Mouse (Mus musculus): Measurements from ENCODE around the gene Abhd16b. TPM values are rescaled to one million over a fixed set of nuclear protein-coding genes. Genes with fewer than 3 reads are reported as not detected.
A peak's percentile ranks its signal among the peaks of the same experiment; 100 is the strongest.
"Not testable (repeated sequence)": the region's sequence is repeated elsewhere in the genome, so short reads cannot be mapped to it uniquely, and the experiment has no call there.

Gene Abhd16b
- polyA plus RNA-seq, 1 experiment from 2014 or later: 0.09 TPM

DNA sequence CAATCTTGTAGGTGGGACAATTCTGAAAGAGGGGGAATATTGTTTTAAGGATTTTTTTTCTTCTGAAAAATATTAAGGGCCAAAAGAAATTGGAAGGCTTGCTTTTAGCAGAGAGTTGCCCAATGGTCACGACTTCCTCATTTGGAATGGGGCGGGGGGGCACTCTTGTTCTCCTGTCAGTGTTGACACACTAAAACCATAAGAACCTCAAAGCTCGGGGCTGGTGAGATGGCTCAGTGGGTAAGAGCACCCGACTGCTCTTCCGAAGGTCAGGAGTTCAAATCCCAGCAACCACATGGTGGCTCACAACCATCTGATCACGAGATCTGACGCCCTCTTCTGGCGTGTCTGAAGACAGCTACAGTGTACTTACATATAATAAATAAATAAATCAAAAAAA lies 2.8 kb downstream of the Abhd16b start:
- not testable (repeated sequence) for H3K27me3 ChIP-seq (ENCODE audit: control insufficient read depth, insufficient read depth, low read length); H3K27ac ChIP-seq (ENCODE audit: low read depth, low read length); H3K4me2 ChIP-seq (replicated peaks; ENCODE audit: low read depth, low read length); DNase-seq (ENCODE audit: low spot score); ATAC-seq (ENCODE audit: low FRiP score); H3K4me3 ChIP-seq (ENCODE audit: low read depth, low read length); H3K36me3 ChIP-seq (ENCODE audit: control insufficient read depth, insufficient read depth, low read length); H3K9ac ChIP-seq (ENCODE audit: low read depth, low read length); H3K9me3 ChIP-seq (ENCODE audit: control insufficient read depth, low read length); H3K4me1 ChIP-seq (replicated peaks; ENCODE audit: control insufficient read depth, insufficient read depth, low read length)
- 66% methylated on average over 8 of the region's 8 CpGs for WGBS

GRCm38 (mm10) chr2:181496281-181496680 lies 3.3 kb downstream of the Abhd16b start:
- Histone ChIP-seq H3K9ac (ENCODE audit: low read depth, low read length) (peak overlapping the region; percentile 21; the same call in 1 of the 2 replicates), H3K4me2 (replicated peaks; ENCODE audit: low read depth, low read length) (peak overlapping the region; percentile 48), H3K36me3 (ENCODE audit: control insufficient read depth, insufficient read depth, low read length) (peaks cover 2% of the 10 kb centered on the region; the same call in 1 of the 2 replicates), H3K9me3 (ENCODE audit: control insufficient read depth, low read length) (no peaks in the 10 kb centered on the region), H3K4me1 (replicated peaks; ENCODE audit: control insufficient read depth, insufficient read depth, low read length) (no peaks in the 10 kb centered on the region; the same call in 1 of the 2 replicates), H3K27me3 (ENCODE audit: control insufficient read depth, insufficient read depth, low read length) (no peaks in the 10 kb centered on the region), H3K4me3 (ENCODE audit: low read depth, low read length) (peak overlapping the region; percentile 97), H3K27ac (ENCODE audit: low read depth, low read length) (peak overlapping the region; percentile 55; the same call in 1 of the 2 replicates)
- 12% methylated on average over 8 of the region's 8 CpGs for WGBS
- ATAC-seq (ENCODE audit: low FRiP score) (peak; percentile 59), DNase-seq (ENCODE audit: low spot score) (peak; percentile 77)

- Histone ChIP-seq H3K4me1 (replicated peaks; ENCODE audit: control insufficient read depth, insufficient read depth, low read length) (no peaks in the 10 kb centered on the region; the same call in 1 of the 2 replicates), H3K9me3 (ENCODE audit: control insufficient read depth, low read length) (no peaks in the 10 kb centered on the region), H3K27me3 (ENCODE audit: control insufficient read depth, insufficient read depth, low read length) (no peaks in the 10 kb centered on the region), H3K9ac (ENCODE audit: low read depth, low read length) (peak within 1 kb of the TSS; percentile 97), H3K27ac (ENCODE audit: low read depth, low read length) (peak within 1 kb of the TSS; percentile 86), H3K4me2 (replicated peaks; ENCODE audit: low read depth, low read length) (peak within 1 kb of the TSS; percentile 94), H3K4me3 (ENCODE audit: low read depth, low read length) (peak within 1 kb of the TSS; percentile 97), H3K36me3 (ENCODE audit: control insufficient read depth, insufficient read depth, low read length) (peaks cover 3% of the 10 kb centered on the region; the same call in 1 of the 2 replicates)
- DNase-seq (ENCODE audit: low spot score) (peak; percentile 95), ATAC-seq (ENCODE audit: low FRiP score) (peak; percentile 97)
- under 1% methylated on average over 45 of the region's 46 CpGs for WGBS
Observed at GRCm38 (mm10) chr2:181496831-181497547, 4.0 kb downstream of the Abhd16b start, which contains the start of gene Tpd52l2. TSS of gene Tpd52l2 (plus strand) at chr2:181497142.

- Histone ChIP-seq H3K27me3 (ENCODE audit: control insufficient read depth, insufficient read depth, low read length) (no peaks in the 10 kb centered on the region), H3K9ac (ENCODE audit: low read depth, low read length) (peak overlapping the region; percentile 97), H3K4me3 (ENCODE audit: low read depth, low read length) (peak overlapping the region; percentile 97), H3K27ac (ENCODE audit: low read depth, low read length) (peak overlapping the region; percentile 86), H3K4me1 (replicated peaks; ENCODE audit: control insufficient read depth, insufficient read depth, low read length) (no peaks in the 10 kb centered on the region; the same call in 1 of the 2 replicates), H3K4me2 (replicated peaks; ENCODE audit: low read depth, low read length) (peak overlapping the region; percentile 94), H3K9me3 (ENCODE audit: control insufficient read depth, low read length) (no peaks in the 10 kb centered on the region), H3K36me3 (ENCODE audit: control insufficient read depth, insufficient read depth, low read length) (peaks cover 3% of the 10 kb centered on the region; the same call in 1 of the 2 replicates)
- under 1% methylated on average over 12 of the region's 12 CpGs for WGBS
- ATAC-seq (ENCODE audit: low FRiP score) (peak; percentile 36; the same call in 1 of the 2 replicates), DNase-seq (ENCODE audit: low spot score) (peak; percentile 52)
Observed at GRCm38 (mm10) chr2:181497548-181497875, 4.5 kb downstream of the Abhd16b start.

DNA sequence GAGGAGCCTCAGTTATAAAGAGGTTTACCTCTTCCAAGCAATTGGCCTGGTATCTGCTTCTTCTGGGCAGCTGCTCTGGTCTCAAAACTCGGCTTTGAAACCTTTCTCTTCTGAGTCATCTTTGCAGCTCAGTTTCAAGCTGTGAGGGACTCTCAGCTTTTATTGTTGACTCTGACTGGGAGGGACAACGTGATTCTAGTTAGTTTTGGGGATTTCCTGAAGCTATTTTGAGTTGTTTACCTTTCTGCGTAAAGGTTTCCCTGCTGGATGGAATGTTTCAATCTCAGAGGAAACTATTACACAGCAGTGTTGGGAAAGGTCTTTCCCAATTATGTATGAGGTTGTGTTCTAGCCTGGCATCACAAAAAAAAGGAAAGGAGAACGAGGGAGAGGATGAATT lies 5.6 kb downstream of the Abhd16b start:
- Histone ChIP-seq H3K4me1 (replicated peaks; ENCODE audit: control insufficient read depth, insufficient read depth, low read length) (no peaks in the 10 kb centered on the region; the same call in 1 of the 2 replicates), H3K27me3 (ENCODE audit: control insufficient read depth, insufficient read depth, low read length) (no peaks in the 10 kb centered on the region), H3K27ac (ENCODE audit: low read depth, low read length) (no peak overlapping the region), H3K4me2 (replicated peaks; ENCODE audit: low read depth, low read length) (no peak overlapping the region), H3K36me3 (ENCODE audit: control insufficient read depth, insufficient read depth, low read length) (peaks cover 3% of the 10 kb centered on the region; the same call in 1 of the 2 replicates), H3K9ac (ENCODE audit: low read depth, low read length) (no peak overlapping the region), H3K9me3 (ENCODE audit: control insufficient read depth, low read length) (no peaks in the 10 kb centered on the region), H3K4me3 (ENCODE audit: low read depth, low read length) (no peak overlapping the region)
- no peak for DNase-seq (ENCODE audit: low spot score)
- WGBS: 77% methylated on average over 4 of the region's 4 CpGs
- ATAC-seq (ENCODE audit: low FRiP score): no peak

- H3K4me2 ChIP-seq (replicated peaks; ENCODE audit: low read depth, low read length): no peak overlapping the region
- H3K9ac ChIP-seq (ENCODE audit: low read depth, low read length): no peak overlapping the region
- no peak overlapping the region for H3K4me3 ChIP-seq (ENCODE audit: low read depth, low read length)
- DNase-seq (ENCODE audit: low spot score) (no peak), ATAC-seq (ENCODE audit: low FRiP score) (no peak)
- WGBS: 94% methylated on average over 2 of the region's 2 CpGs
- H3K27me3 ChIP-seq (ENCODE audit: control insufficient read depth, insufficient read depth, low read length): no peaks in the 10 kb centered on the region
- H3K27ac ChIP-seq (ENCODE audit: low read depth, low read length): no peak overlapping the region
- no peaks in the 10 kb centered on the region for H3K9me3 ChIP-seq (ENCODE audit: control insufficient read depth, low read length)
- H3K36me3 ChIP-seq (ENCODE audit: control insufficient read depth, insufficient read depth, low read length): peaks cover 18% of the 10 kb centered on the region; the same call in 1 of the 2 replicates
- no peaks in the 10 kb centered on the region for H3K4me1 ChIP-seq (replicated peaks; ENCODE audit: control insufficient read depth, insufficient read depth, low read length)
Observed at GRCm38 (mm10) chr2:181509191-181509590, 16.2 kb downstream of the Abhd16b start.

DNA sequence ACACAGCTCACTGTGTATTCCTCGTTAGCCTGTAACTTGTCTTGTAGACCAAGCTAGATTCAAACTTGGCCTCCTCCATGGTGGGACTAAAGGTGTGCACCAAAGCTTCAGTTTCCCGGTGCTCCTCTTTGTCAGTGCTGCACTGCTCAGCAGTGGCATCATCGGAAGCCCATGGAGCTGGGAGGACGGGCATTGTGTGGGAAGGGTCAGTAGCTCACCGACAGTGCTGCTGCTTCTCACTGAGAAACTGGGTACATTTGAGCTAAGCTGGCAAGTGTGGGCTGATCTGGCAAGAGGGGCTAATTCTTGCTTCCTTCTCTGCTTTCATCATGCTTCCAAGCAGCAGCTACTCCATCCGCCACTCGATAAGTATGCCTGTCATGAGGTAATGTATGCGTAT lies 18.2 kb downstream of the Abhd16b start:
- Histone ChIP-seq H3K4me1 (replicated peaks; ENCODE audit: control insufficient read depth, insufficient read depth, low read length) (no peaks in the 10 kb centered on the region), H3K9ac (ENCODE audit: low read depth, low read length) (no peak overlapping the region), H3K36me3 (ENCODE audit: control insufficient read depth, insufficient read depth, low read length) (peaks cover 21% of the 10 kb centered on the region; the same call in 1 of the 2 replicates), H3K27me3 (ENCODE audit: control insufficient read depth, insufficient read depth, low read length) (no peaks in the 10 kb centered on the region), H3K4me3 (ENCODE audit: low read depth, low read length) (no peak overlapping the region), H3K4me2 (replicated peaks; ENCODE audit: low read depth, low read length) (no peak overlapping the region), H3K27ac (ENCODE audit: low read depth, low read length) (no peak overlapping the region), H3K9me3 (ENCODE audit: control insufficient read depth, low read length) (no peaks in the 10 kb centered on the region)
- no peak for ATAC-seq (ENCODE audit: low FRiP score)
- WGBS: 93% methylated on average over 8 of the region's 8 CpGs
- no peak for DNase-seq (ENCODE audit: low spot score)

GRCm38 (mm10) chr2:181519201-181519600 lies 26.2 kb downstream of the Abhd16b start:
- Histone ChIP-seq H3K27ac (ENCODE audit: low read depth, low read length) (peak overlapping the region; percentile 96), H3K36me3 (ENCODE audit: control insufficient read depth, insufficient read depth, low read length) (0 out of 2 replicates have a peak, but pooled peaks cover 3% of the 10 kb centered on the region), H3K4me1 (replicated peaks; ENCODE audit: control insufficient read depth, insufficient read depth, low read length) (no peaks in the 10 kb centered on the region), H3K4me2 (replicated peaks; ENCODE audit: low read depth, low read length) (peak overlapping the region; percentile 52), H3K9ac (ENCODE audit: low read depth, low read length) (peak overlapping the region; percentile 80), H3K9me3 (ENCODE audit: control insufficient read depth, low read length) (no peaks in the 10 kb centered on the region), H3K4me3 (ENCODE audit: low read depth, low read length) (peak overlapping the region; percentile 67), H3K27me3 (ENCODE audit: control insufficient read depth, insufficient read depth, low read length) (no peaks in the 10 kb centered on the region)
- WGBS: 78% methylated on average over 3 of the region's 3 CpGs
- DNase-seq (ENCODE audit: low spot score) (peak; percentile 15), ATAC-seq (ENCODE audit: low FRiP score) (no peak)
